Mouse (Mus musculus): ENCODE measurements around the gene Sirpa. TPM values are rescaled to one million over a fixed set of nuclear protein-coding genes. Genes with fewer than 3 reads are reported as not detected.

Gene Sirpa
- polyA plus RNA-seq, 1 experiment from 2014 or later = 18.4 TPM

- Histone ChIP-seq H3K27me3 (ENCODE audit: control insufficient read depth, insufficient read depth, low read length) (no peaks in the 10 kb centered on the region), H3K4me1 (replicated peaks; ENCODE audit: control insufficient read depth, insufficient read depth, low read length) (no peaks in the 10 kb centered on the region), H3K9ac (ENCODE audit: low read depth, low read length) (no peak overlapping the region), H3K4me3 (ENCODE audit: low read depth, low read length) (no peak overlapping the region), H3K36me3 (ENCODE audit: control insufficient read depth, insufficient read depth, low read length) (no peaks in the 10 kb centered on the region), H3K9me3 (ENCODE audit: control insufficient read depth, low read length) (no peaks in the 10 kb centered on the region), H3K4me2 (replicated peaks; ENCODE audit: low read depth, low read length) (no peak overlapping the region), H3K27ac (ENCODE audit: low read depth, low read length) (no peak overlapping the region)
- ATAC-seq (ENCODE audit: low FRiP score) (no peak), DNase-seq (ENCODE audit: low spot score) (no peak)
- WGBS = 70% methylated on average over 12 of the region's 12 CpGs
Measured at GRCm38 (mm10) chr2:129558008-129558874, 34.4 kb upstream of the Sirpa start.

GRCm38 (mm10) chr2:129558875-129559219, 33.8 kb upstream of the Sirpa start:
- ATAC-seq (ENCODE audit: low FRiP score) = no peak

GRCm38 (mm10) chr2:129561796-129562195, 30.8 kb upstream of the Sirpa start:
- H3K9me3 ChIP-seq (ENCODE audit: control insufficient read depth, low read length) = no peaks in the 10 kb centered on the region
- no peak overlapping the region for H3K4me3 ChIP-seq (ENCODE audit: low read depth, low read length)
- ATAC-seq (ENCODE audit: low FRiP score) (no peak), DNase-seq (ENCODE audit: low spot score) (no peak)
- H3K36me3 ChIP-seq (ENCODE audit: control insufficient read depth, insufficient read depth, low read length) = no peaks in the 10 kb centered on the region
- peaks cover 3% of the 10 kb centered on the region for H3K4me1 ChIP-seq (replicated peaks; ENCODE audit: control insufficient read depth, insufficient read depth, low read length)
- H3K4me2 ChIP-seq (replicated peaks; ENCODE audit: low read depth, low read length) = no peak overlapping the region
- no peak overlapping the region for H3K27ac ChIP-seq (ENCODE audit: low read depth, low read length)
- 74% methylated on average over 3 of the region's 3 CpGs for WGBS
- no peaks in the 10 kb centered on the region for H3K27me3 ChIP-seq (ENCODE audit: control insufficient read depth, insufficient read depth, low read length)
- no peak overlapping the region for H3K9ac ChIP-seq (ENCODE audit: low read depth, low read length)

More at GRCm38 (mm10) chr2:129558875-129559219, 33.8 kb upstream of the Sirpa start:
- H3K9me3 ChIP-seq (ENCODE audit: control insufficient read depth, low read length) = no peaks in the 10 kb centered on the region
- H3K27ac ChIP-seq (ENCODE audit: low read depth, low read length) = no peak overlapping the region
- H3K4me2 ChIP-seq (replicated peaks; ENCODE audit: low read depth, low read length) = no peak overlapping the region
- peaks cover under 1% of the 10 kb centered on the region for H3K4me1 ChIP-seq (replicated peaks; ENCODE audit: control insufficient read depth, insufficient read depth, low read length)
- H3K36me3 ChIP-seq (ENCODE audit: control insufficient read depth, insufficient read depth, low read length) = no peaks in the 10 kb centered on the region
- H3K27me3 ChIP-seq (ENCODE audit: control insufficient read depth, insufficient read depth, low read length) = no peaks in the 10 kb centered on the region
- no peak for DNase-seq (ENCODE audit: low spot score)
- no peak overlapping the region for H3K4me3 ChIP-seq (ENCODE audit: low read depth, low read length)
- 77% methylated on average over 3 of the region's 3 CpGs for WGBS
- H3K9ac ChIP-seq (ENCODE audit: low read depth, low read length) = no peak overlapping the region

DNA sequence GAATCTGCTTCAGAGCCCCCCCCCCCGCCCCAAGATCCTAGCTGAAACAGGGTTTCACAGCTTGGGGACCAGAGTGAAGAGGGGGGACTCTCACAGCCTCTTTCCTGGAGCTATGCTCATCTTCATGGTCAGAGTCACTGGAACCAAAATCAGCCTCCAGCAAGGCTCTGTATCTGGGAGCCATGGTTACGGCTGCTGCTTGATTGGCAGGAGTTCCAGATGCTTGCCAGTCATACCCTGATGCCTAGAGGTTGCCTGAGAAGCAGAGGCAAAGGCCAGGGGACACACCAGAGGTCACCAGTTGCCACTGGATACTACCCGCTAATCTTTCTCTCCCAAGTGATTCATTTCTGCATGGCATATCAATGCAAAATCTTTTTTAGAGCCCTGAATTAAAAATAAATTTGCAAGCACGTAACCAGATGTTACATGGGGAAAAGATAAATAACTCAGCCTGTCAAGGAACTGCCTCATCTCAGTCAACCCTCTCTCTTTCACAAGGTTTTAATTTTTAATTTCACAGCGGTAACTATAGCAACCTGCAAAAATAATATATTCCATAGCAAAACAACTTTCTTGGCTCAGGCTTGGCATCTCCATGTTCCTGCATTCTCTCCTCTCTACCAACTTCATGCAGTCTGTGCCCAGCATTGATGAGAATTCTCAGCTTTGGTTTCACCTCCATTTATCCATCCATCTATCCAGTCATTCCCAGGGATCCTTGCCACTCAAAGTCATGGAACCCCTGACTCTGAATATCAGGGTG, 28.5 kb upstream of the Sirpa start:
- H3K4me3 ChIP-seq (ENCODE audit: low read depth, low read length) = no peak overlapping the region
- no peaks in the 10 kb centered on the region for H3K9me3 ChIP-seq (ENCODE audit: control insufficient read depth, low read length)
- no peak overlapping the region for H3K4me2 ChIP-seq (replicated peaks; ENCODE audit: low read depth, low read length)
- DNase-seq (ENCODE audit: low spot score) (no peak), ATAC-seq (ENCODE audit: low FRiP score) (no peak)
- peaks cover 3% of the 10 kb centered on the region for H3K4me1 ChIP-seq (replicated peaks; ENCODE audit: control insufficient read depth, insufficient read depth, low read length)
- no peak overlapping the region for H3K27ac ChIP-seq (ENCODE audit: low read depth, low read length)
- no peak overlapping the region for H3K9ac ChIP-seq (ENCODE audit: low read depth, low read length)
- WGBS = 61% methylated on average over 5 of the region's 5 CpGs
- H3K36me3 ChIP-seq (ENCODE audit: control insufficient read depth, insufficient read depth, low read length) = no peaks in the 10 kb centered on the region
- no peaks in the 10 kb centered on the region for H3K27me3 ChIP-seq (ENCODE audit: control insufficient read depth, insufficient read depth, low read length)

- no peak for DNase-seq (ENCODE audit: low spot score)
- no peak overlapping the region for H3K4me2 ChIP-seq (replicated peaks; ENCODE audit: low read depth, low read length)
- WGBS = 87% methylated on average over 7 of the region's 7 CpGs
- no peak overlapping the region for H3K4me3 ChIP-seq (ENCODE audit: low read depth, low read length)
- H3K9me3 ChIP-seq (ENCODE audit: control insufficient read depth, low read length) = no peaks in the 10 kb centered on the region
- no peaks in the 10 kb centered on the region for H3K4me1 ChIP-seq (replicated peaks; ENCODE audit: control insufficient read depth, insufficient read depth, low read length)
- no peak overlapping the region for H3K27ac ChIP-seq (ENCODE audit: low read depth, low read length)
- no peak for ATAC-seq (ENCODE audit: low FRiP score)
- no peaks in the 10 kb centered on the region for H3K36me3 ChIP-seq (ENCODE audit: control insufficient read depth, insufficient read depth, low read length)
- no peaks in the 10 kb centered on the region for H3K27me3 ChIP-seq (ENCODE audit: control insufficient read depth, insufficient read depth, low read length)
- no peak overlapping the region for H3K9ac ChIP-seq (ENCODE audit: low read depth, low read length)
Measured at GRCm38 (mm10) chr2:129569120-129569519, 23.5 kb upstream of the Sirpa start.

- Histone ChIP-seq H3K27me3 (ENCODE audit: control insufficient read depth, insufficient read depth, low read length) (no peaks in the 10 kb centered on the region), H3K36me3 (ENCODE audit: control insufficient read depth, insufficient read depth, low read length) (no peaks in the 10 kb centered on the region), H3K27ac (ENCODE audit: low read depth, low read length) (no peak overlapping the region), H3K4me3 (ENCODE audit: low read depth, low read length) (no peak overlapping the region), H3K9me3 (ENCODE audit: control insufficient read depth, low read length) (no peaks in the 10 kb centered on the region), H3K9ac (ENCODE audit: low read depth, low read length) (no peak overlapping the region), H3K4me2 (replicated peaks; ENCODE audit: low read depth, low read length) (no peak overlapping the region), H3K4me1 (replicated peaks; ENCODE audit: control insufficient read depth, insufficient read depth, low read length) (no peaks in the 10 kb centered on the region)
- no peak for DNase-seq (ENCODE audit: low spot score)
- ATAC-seq (ENCODE audit: low FRiP score) = no peak
- 81% methylated on average over 5 of the region's 5 CpGs for WGBS
Measured at GRCm38 (mm10) chr2:129569556-129569955, 23.1 kb upstream of the Sirpa start.

- Histone ChIP-seq H3K4me2 (replicated peaks; ENCODE audit: low read depth, low read length) (peak overlapping the region; percentile 47), H3K9ac (ENCODE audit: low read depth, low read length) (peak overlapping the region; percentile 53; the same call in 1 of the 2 replicates), H3K4me1 (replicated peaks; ENCODE audit: control insufficient read depth, insufficient read depth, low read length) (no peaks in the 10 kb centered on the region), H3K4me3 (ENCODE audit: low read depth, low read length) (peak overlapping the region; percentile 22; the same call in 1 of the 2 replicates), H3K27me3 (ENCODE audit: control insufficient read depth, insufficient read depth, low read length) (no peaks in the 10 kb centered on the region), H3K27ac (ENCODE audit: low read depth, low read length) (no peak overlapping the region), H3K36me3 (ENCODE audit: control insufficient read depth, insufficient read depth, low read length) (no peaks in the 10 kb centered on the region), H3K9me3 (ENCODE audit: control insufficient read depth, low read length) (no peaks in the 10 kb centered on the region)
- DNase-seq (ENCODE audit: low spot score) (peak; percentile 19), ATAC-seq (ENCODE audit: low FRiP score) (no peak)
- 18% methylated on average over 4 of the region's 4 CpGs for WGBS
Measured at GRCm38 (mm10) chr2:129573701-129574273, 18.8 kb upstream of the Sirpa start.

DNA sequence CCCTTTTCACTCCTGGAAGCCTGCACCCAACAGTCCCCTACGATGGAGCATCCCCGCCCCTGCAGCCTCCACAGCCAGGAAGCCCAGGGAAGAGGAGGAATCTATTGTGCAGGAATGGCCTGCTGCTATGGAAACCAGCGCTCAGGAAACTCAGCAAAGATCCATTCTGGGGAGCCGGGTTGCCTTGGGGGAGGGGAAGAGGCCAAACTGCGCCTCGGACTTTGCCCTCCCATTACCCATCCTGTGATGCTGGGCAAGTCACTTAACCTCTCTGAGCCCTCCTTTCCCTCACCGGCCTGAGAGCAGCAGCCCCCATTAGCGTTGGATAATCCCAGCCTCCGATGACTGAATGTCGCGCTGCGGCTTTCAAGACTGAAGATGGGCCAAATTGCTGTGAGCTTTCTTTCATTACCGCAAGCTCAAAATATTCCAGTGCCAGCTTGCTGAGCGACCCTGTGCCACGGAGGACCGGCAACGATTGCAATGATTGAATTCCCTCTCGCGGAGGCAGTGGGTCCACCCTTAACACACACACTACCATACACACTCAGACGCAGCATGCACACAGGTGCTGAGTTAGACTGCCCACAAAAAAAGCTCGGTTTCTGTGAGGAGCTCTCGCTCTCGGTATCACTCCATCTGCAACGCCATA, 18.1 kb upstream of the Sirpa start:
- Histone ChIP-seq H3K9ac (ENCODE audit: low read depth, low read length) (peak overlapping the region; percentile 53; the same call in 1 of the 2 replicates), H3K4me3 (ENCODE audit: low read depth, low read length) (peak overlapping the region; percentile 22), H3K27me3 (ENCODE audit: control insufficient read depth, insufficient read depth, low read length) (no peaks in the 10 kb centered on the region), H3K9me3 (ENCODE audit: control insufficient read depth, low read length) (no peaks in the 10 kb centered on the region), H3K4me2 (replicated peaks; ENCODE audit: low read depth, low read length) (peak overlapping the region; percentile 47), H3K27ac (ENCODE audit: low read depth, low read length) (no peak overlapping the region), H3K4me1 (replicated peaks; ENCODE audit: control insufficient read depth, insufficient read depth, low read length) (no peaks in the 10 kb centered on the region), H3K36me3 (ENCODE audit: control insufficient read depth, insufficient read depth, low read length) (no peaks in the 10 kb centered on the region)
- ATAC-seq (ENCODE audit: low FRiP score) (peak; percentile 77), DNase-seq (ENCODE audit: low spot score) (peak; percentile 71)
- 9% methylated on average over 24 of the region's 24 CpGs for WGBS

Data from hindbrain, embryonic 11.5 days (tissue).